Mouse (Mus musculus): ENCODE results near the gene Lrrc4c. TPM values are rescaled to one million over a fixed set of nuclear protein-coding genes. Genes with fewer than 3 reads are reported as not detected.

Gene Lrrc4c
- polyA plus RNA-seq, 1 experiment from 2014 or later = 0.66 TPM

DNA sequence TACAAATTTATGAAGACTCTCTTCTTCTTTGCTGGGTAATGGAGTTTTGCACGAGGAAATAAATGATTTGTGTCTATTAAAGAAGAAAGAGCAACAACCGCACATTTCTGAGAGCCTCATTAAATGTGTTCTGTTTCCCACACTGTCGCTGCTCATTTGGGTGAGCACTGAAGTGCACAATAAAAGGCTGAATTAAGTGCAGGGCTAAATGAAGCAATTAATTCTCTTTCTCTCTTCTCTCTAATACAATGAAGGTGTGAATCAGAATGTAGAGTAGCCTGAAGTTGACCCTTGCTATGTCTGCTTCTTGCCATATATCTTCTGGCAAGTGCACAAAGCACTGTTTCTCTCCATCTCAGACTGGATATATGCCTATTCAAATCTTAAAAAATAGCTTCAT is 1073.5 kb downstream of the Lrrc4c start:
- Histone ChIP-seq H3K36me3 (ENCODE audit: insufficient read depth) (no peaks in the 10 kb centered on the region), H3K9ac (no peak overlapping the region), H3K4me2 (no peak overlapping the region), H3K4me3 (ENCODE audit: low read depth, low read length) (no peak overlapping the region), H3K27me3 (ENCODE audit: insufficient read depth, low read length) (no peaks in the 10 kb centered on the region), H3K9me3 (ENCODE audit: low read depth, low read length) (no peaks in the 10 kb centered on the region), H3K4me1 (ENCODE audit: insufficient read depth) (no peaks in the 10 kb centered on the region), H3K27ac (ENCODE audit: low read depth) (no peak overlapping the region)
- no peak for ATAC-seq (ENCODE audit: insufficient read depth)
- 76% methylated on average over 3 of the region's 3 CpGs for WGBS
- TF ChIP-seq CTCF (IDR thresholded peaks at IDR 0.05; ENCODE audit: low read depth) = no peak
- DNase-seq = no peak

DNA sequence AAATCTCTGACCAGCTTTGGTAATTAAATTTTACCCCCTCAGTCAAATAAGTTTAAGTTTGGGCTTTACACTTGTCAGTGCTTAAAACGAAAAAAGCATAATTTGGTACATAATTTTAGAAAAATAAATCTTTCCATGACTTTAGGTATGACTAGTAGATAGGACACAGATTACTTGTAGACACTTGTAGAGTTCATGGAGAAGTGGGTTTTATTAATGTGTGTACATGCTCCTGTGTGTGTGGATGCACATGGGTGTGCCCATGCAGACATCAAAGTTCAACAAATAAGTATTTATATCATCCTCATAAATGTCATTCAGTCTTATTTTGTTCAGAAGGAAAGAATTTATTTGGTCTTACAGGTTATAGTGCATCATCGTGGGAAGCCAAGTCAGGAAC is 1073.9 kb downstream of the Lrrc4c start:
- H3K4me3 ChIP-seq (ENCODE audit: low read depth, low read length) = no peak overlapping the region
- no peak for DNase-seq
- no peak for ATAC-seq (ENCODE audit: insufficient read depth)
- no peak overlapping the region for H3K27ac ChIP-seq (ENCODE audit: low read depth)
- 82% methylated on average over 2 of the region's 2 CpGs for WGBS
- H3K27me3 ChIP-seq (ENCODE audit: insufficient read depth, low read length) = no peaks in the 10 kb centered on the region
- H3K4me1 ChIP-seq (ENCODE audit: insufficient read depth) = no peaks in the 10 kb centered on the region
- no peak overlapping the region for H3K4me2 ChIP-seq
- H3K9ac ChIP-seq = no peak overlapping the region
- no peak for TF ChIP-seq CTCF (IDR thresholded peaks at IDR 0.05; ENCODE audit: low read depth)
- no peaks in the 10 kb centered on the region for H3K9me3 ChIP-seq (ENCODE audit: low read depth, low read length)
- no peaks in the 10 kb centered on the region for H3K36me3 ChIP-seq (ENCODE audit: insufficient read depth)

DNA sequence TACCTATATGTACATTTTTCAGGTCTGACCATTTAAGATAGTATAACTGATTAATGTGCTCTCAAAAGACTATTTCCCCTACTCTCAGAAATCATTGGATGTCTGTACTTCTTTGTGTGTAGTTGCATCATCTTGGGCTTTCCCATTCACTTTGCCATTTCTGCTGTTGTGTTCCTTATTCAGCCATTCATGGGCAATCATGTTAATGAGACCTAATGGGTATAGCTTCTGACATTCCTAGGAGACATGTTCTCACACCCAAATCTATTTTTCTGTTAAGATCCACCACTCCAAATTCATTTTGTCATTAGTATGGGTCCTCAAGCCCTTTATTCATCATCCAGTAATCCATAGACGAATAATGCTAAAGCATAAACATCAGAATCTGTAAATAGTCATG is 1095.1 kb downstream of the Lrrc4c start:
- DNase-seq = no peak
- Histone ChIP-seq H3K4me1 (ENCODE audit: insufficient read depth) (no peaks in the 10 kb centered on the region), H3K9ac (no peak overlapping the region), H3K27ac (ENCODE audit: low read depth) (no peak overlapping the region), H3K4me2 (no peak overlapping the region), H3K27me3 (ENCODE audit: insufficient read depth, low read length) (no peaks in the 10 kb centered on the region), H3K4me3 (ENCODE audit: low read depth, low read length) (no peak overlapping the region), H3K9me3 (ENCODE audit: low read depth, low read length) (no peaks in the 10 kb centered on the region), H3K36me3 (ENCODE audit: insufficient read depth) (no peaks in the 10 kb centered on the region)
- WGBS = 57% methylated on average over 1 of the region's 1 CpGs
- no peak for ATAC-seq (ENCODE audit: insufficient read depth)
- no peak for TF ChIP-seq CTCF (IDR thresholded peaks at IDR 0.05; ENCODE audit: low read depth)

DNA sequence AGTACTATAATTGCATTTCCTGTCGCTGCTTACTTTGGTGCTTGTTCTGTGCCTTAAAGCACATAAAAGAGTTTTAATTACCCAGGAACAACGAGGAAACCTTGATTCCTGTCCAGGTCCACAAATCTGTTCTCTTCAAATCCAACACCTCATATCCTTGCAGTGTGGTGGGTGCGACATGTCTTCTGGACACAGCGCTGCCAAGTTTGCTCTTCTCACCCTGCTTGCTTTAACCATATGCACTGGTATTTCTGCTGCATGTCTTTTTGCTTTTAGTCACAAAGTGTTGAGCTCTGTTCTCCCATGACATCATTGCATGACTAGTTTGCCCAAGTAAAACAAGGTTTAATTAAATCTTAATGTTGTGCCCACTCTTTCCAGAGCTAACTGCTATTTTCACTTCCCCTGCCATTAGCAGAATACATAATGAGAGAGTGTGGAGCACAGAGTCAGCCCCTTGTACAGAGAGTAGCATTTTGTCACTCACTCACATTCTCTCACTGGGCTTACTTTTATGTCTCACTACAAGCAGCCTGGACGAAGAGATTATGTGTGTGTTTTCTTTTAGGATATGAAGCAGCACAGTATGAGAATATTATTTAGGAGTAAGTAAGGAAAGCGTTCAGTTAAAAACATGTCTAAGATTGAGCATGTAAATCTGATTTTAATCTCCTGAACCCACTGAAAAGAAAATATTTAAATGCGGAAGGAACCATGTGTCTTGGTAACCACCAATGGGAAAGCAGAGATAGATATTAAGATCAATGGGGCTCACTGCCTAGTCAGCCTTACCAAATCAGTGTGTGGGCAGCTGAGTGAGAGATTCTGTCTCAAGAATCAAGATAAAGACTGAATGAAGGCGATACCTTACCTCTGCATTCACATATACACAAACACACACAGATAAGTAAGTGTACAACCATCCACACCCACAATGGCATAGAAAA is 1096.7 kb downstream of the Lrrc4c start:
- H3K9me3 ChIP-seq (ENCODE audit: low read depth, low read length) = no peaks in the 10 kb centered on the region
- no peak for DNase-seq
- no peak for TF ChIP-seq CTCF (IDR thresholded peaks at IDR 0.05; ENCODE audit: low read depth)
- no peak overlapping the region for H3K27ac ChIP-seq (ENCODE audit: low read depth)
- no peak overlapping the region for H3K4me3 ChIP-seq (ENCODE audit: low read depth, low read length)
- no peaks in the 10 kb centered on the region for H3K36me3 ChIP-seq (ENCODE audit: insufficient read depth)
- H3K4me2 ChIP-seq = no peak overlapping the region
- WGBS = 80% methylated on average over 8 of the region's 8 CpGs
- no peak overlapping the region for H3K9ac ChIP-seq
- H3K27me3 ChIP-seq (ENCODE audit: insufficient read depth, low read length) = no peaks in the 10 kb centered on the region
- no peaks in the 10 kb centered on the region for H3K4me1 ChIP-seq (ENCODE audit: insufficient read depth)
- ATAC-seq (ENCODE audit: insufficient read depth) = no peak

DNA sequence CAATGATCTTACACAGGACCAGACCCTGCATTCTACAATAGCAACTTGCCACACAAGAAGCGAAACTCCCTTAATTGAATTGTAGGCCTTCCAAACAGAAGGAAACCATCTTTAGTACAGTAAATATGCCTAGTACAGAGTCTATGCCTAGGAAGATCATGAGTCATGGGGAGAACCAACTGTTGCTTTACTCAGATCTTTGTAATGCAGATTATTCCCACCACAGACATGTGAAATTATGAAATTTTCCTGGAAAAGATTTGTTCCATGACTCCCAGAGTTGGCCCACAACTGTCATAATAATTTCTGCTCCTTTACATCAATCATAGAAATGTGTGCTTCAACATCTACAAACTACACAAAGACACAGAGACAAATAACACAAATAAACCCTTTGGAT is 1116.2 kb downstream of the Lrrc4c start:
- Histone ChIP-seq H3K4me2 (no peak overlapping the region), H3K9me3 (ENCODE audit: low read depth, low read length) (no peaks in the 10 kb centered on the region), H3K4me3 (ENCODE audit: low read depth, low read length) (no peak overlapping the region), H3K4me1 (ENCODE audit: insufficient read depth) (no peaks in the 10 kb centered on the region), H3K27ac (ENCODE audit: low read depth) (no peak overlapping the region), H3K9ac (no peak overlapping the region), H3K27me3 (ENCODE audit: insufficient read depth, low read length) (no peaks in the 10 kb centered on the region), H3K36me3 (ENCODE audit: insufficient read depth) (no peaks in the 10 kb centered on the region)
- no peak for DNase-seq
- 91% methylated on average over 1 of the region's 1 CpGs for whole genome bisulfite sequencing
- ATAC-seq (ENCODE audit: insufficient read depth) = no peak
- TF ChIP-seq CTCF (IDR thresholded peaks at IDR 0.05; ENCODE audit: low read depth) = no peak

DNA sequence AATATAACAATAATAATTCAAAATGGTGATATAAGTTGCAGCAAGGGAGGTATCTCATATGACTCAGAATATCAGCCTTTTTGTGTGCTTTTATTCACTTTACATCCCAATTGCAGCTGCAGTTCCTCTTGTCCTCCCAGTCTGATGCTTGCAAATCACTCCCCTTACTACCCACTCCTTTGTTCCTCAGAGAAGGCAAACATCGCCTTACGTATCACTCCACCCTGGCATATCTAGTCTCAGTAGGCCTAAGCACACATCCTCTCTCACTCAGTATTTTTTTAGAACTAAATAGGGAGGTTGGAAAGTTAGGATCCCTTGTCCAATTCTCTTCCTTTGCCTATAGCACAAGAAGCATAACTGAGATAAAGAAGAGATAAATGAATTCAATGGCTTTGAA is 1117.6 kb downstream of the Lrrc4c start:
- no peaks in the 10 kb centered on the region for H3K9me3 ChIP-seq (ENCODE audit: low read depth, low read length)
- whole genome bisulfite sequencing = 42% methylated on average over 2 of the region's 2 CpGs
- H3K9ac ChIP-seq = no peak overlapping the region
- TF ChIP-seq CTCF (IDR thresholded peaks at IDR 0.05; ENCODE audit: low read depth) = no peak
- DNase-seq (no peak), ATAC-seq (ENCODE audit: insufficient read depth) (no peak)
- no peaks in the 10 kb centered on the region for H3K36me3 ChIP-seq (ENCODE audit: insufficient read depth)
- H3K27me3 ChIP-seq (ENCODE audit: insufficient read depth, low read length) = no peaks in the 10 kb centered on the region
- no peak overlapping the region for H3K27ac ChIP-seq (ENCODE audit: low read depth)
- H3K4me3 ChIP-seq (ENCODE audit: low read depth, low read length) = no peak overlapping the region
- no peaks in the 10 kb centered on the region for H3K4me1 ChIP-seq (ENCODE audit: insufficient read depth)
- H3K4me2 ChIP-seq = no peak overlapping the region

DNA sequence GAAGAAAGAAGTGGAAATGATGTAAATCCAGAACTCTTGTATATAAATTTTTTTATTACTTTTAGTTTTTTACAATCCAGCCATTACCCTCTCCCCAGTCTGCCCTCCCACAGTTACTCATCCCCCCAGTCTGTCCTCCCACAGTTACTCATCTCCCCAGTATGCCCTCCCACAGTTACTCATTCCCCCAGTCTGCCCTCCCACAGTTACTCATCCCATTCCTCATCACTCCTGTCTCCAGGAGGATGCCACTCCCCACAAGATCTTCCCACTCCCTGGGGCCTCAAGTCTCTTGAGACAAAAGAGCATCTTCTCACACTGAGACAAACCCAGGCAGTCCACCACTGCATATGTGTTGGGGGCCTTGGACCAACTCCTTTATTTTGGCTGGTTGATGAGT is 1119.8 kb downstream of the Lrrc4c start:
- Histone ChIP-seq H3K4me2 (no peak overlapping the region), H3K27ac (ENCODE audit: low read depth) (no peak overlapping the region), H3K36me3 (ENCODE audit: insufficient read depth) (no peaks in the 10 kb centered on the region), H3K27me3 (ENCODE audit: insufficient read depth, low read length) (no peaks in the 10 kb centered on the region), H3K4me3 (ENCODE audit: low read depth, low read length) (no peak overlapping the region), H3K9me3 (ENCODE audit: low read depth, low read length) (no peaks in the 10 kb centered on the region), H3K4me1 (ENCODE audit: insufficient read depth) (no peaks in the 10 kb centered on the region), H3K9ac (no peak overlapping the region)
- no peak for DNase-seq
- no peak for ATAC-seq (ENCODE audit: insufficient read depth)
- no peak for TF ChIP-seq CTCF (IDR thresholded peaks at IDR 0.05; ENCODE audit: low read depth)

All from lung, embryonic 14.5 days (tissue).